In the genomic region with DNA sequence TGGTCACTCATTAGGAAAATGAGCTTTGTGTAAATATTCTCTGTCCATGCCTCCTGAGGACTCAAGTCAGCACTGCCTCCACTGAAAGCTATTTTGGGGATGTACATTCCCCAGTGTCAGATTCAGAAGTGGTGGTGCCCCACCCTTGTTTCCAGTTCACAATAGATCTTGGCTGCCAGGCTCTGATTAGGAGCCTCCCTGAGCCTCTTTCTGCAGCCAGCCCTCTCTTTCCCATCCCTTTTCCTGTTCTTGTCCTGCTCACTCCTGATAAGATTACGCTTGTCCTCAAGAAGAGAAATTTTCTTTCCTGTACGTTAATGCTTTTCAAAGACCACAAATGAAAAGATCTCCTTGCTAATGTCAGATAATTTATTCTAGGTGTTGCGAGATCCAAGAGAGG, we compare ENCODE assay signal across 13 mouse cellular contexts.
DNase-seq lines count a peak whose midpoint lies in the region; ATAC-seq and TF ChIP-seq lines count a peak whose summit lies in the region.
"Had no signal": no experiment of that assay in that cellular context is flagged by ENCODE, and none has a peak within 500 bp of the region (broad histone marks: within the 10 kb centered on the region; RNA-seq: fewer than 3 reads in every experiment).

No protein-coding gene starts in this region.

- H3K4me2 ChIP-seq in lung, postnatal 0 days (replicated peaks; ENCODE audit: low read depth, low read length), result no peak overlapping the region
- H3K4me2 ChIP-seq: hindbrain, embryonic 12.5 days; midbrain, embryonic 15.5 days had no signal

- no peak overlapping the region for H3K9ac ChIP-seq in lung, postnatal 0 days (replicated peaks; ENCODE audit: low read depth)
- H3K9ac ChIP-seq: hindbrain, embryonic 12.5 days; midbrain, embryonic 15.5 days had no signal

- no peaks in the 10 kb centered on the region for H3K4me1 ChIP-seq in brown adipose tissue, adult 24 weeks (ENCODE audit: control insufficient read depth, insufficient read depth, insufficient read length, low read length)
- H3K4me1 ChIP-seq in lung, postnatal 0 days (ENCODE audit: insufficient read depth, low read depth, low read length), result no peaks in the 10 kb centered on the region
- H3K4me1 ChIP-seq: midbrain, embryonic 15.5 days had no signal

- peak; percentile 35 to 52 for DNase-seq in adrenal gland, adult (ENCODE audit: inconsistent age in 2 of 2, low spot score in 1 of 2)
- no peak for DNase-seq in adrenal gland, postnatal 4 days (ENCODE audit: low spot score in 2 of 2)
- peak; percentile 14 to 31 for DNase-seq in heart, postnatal 10 days
- DNase-seq in lung, postnatal 0 days (ENCODE audit: low spot score), result peak; percentile 58
- no peak for DNase-seq in layer of hippocampus, adult 9-11 months
- no peak for DNase-seq in spleen, postnatal 10 days (ENCODE audit: low spot score in 2 of 2)
- DNase-seq: cerebellum, postnatal 14 days had no signal

- no peaks in the 10 kb centered on the region for H3K9me3 ChIP-seq in lung, postnatal 0 days (ENCODE audit: low read length)
- H3K9me3 ChIP-seq: G1E; hindbrain, embryonic 12.5 days; midbrain, embryonic 15.5 days had no signal

- intact Hi-C loops in heart, postnatal 10 days (cut with DNase I), result no loop called here

- ATAC-seq in lung, postnatal 0 days, result peak; percentile 86
- ATAC-seq in activated CD4-positive, CD25-positive, alpha-beta regulatory T cell, adult 4 months, result no peak
- ATAC-seq: midbrain, embryonic 15.5 days had no signal

- no peak overlapping the region for H3K4me3 ChIP-seq in brown adipose tissue, adult 24 weeks (ENCODE audit: insufficient read depth, low read depth, low read length)
- H3K4me3 ChIP-seq in lung, postnatal 0 days (ENCODE audit: low read depth, low read length), result no peak overlapping the region
- H3K4me3 ChIP-seq: erythroblast, embryonic 14.5 days; hindbrain, embryonic 12.5 days; midbrain, embryonic 15.5 days had no signal

- peak overlapping the region; percentile 58 for H3K27ac ChIP-seq in brown adipose tissue, adult 24 weeks (replicated peaks; ENCODE audit: low read depth, low read length)
- H3K27ac ChIP-seq in lung, postnatal 0 days (ENCODE audit: low read length), result peak overlapping the region; percentile 47; the same call in 1 of the 2 replicates
- H3K27ac ChIP-seq: hindbrain, embryonic 12.5 days; midbrain, embryonic 15.5 days had no signal

- H3K36me3 ChIP-seq in lung, postnatal 0 days (ENCODE audit: insufficient read depth, low read length), result no peaks in the 10 kb centered on the region
- H3K36me3 ChIP-seq: G1E; hindbrain, embryonic 12.5 days; midbrain, embryonic 15.5 days had no signal

- H3K27me3 ChIP-seq in lung, postnatal 0 days (replicated peaks; ENCODE audit: insufficient read depth, low read length), result no peaks in the 10 kb centered on the region
- H3K27me3 ChIP-seq: midbrain, embryonic 15.5 days had no signal

- peak; percentile 99 for TF ChIP-seq EP300 in lung, postnatal 0 days (IDR thresholded peaks at IDR 0.05)

- TF ChIP-seq CTCF in lung, postnatal 0 days (IDR thresholded peaks at IDR 0.05), result no peak; the same call in 1 of the 2 replicates

- 34% methylated on average over 3 of the region's 3 CpGs for WGBS in lung, postnatal 0 days

Comparison
In these comparisons a context has a peak if more than half of its experiments do, and no peak if none do; other contexts are left out.
1. DNase-seq: peak in adrenal gland, adult (2 of 2), heart, postnatal 10 days (2 of 2) and lung, postnatal 0 days (single experiment); none in adrenal gland, postnatal 4 days (0 of 2), layer of hippocampus, adult 9-11 months (single experiment) and spleen, postnatal 10 days (0 of 2).